Comparison of ENCODE assay signal across 20 mouse cellular contexts in the genomic region with DNA sequence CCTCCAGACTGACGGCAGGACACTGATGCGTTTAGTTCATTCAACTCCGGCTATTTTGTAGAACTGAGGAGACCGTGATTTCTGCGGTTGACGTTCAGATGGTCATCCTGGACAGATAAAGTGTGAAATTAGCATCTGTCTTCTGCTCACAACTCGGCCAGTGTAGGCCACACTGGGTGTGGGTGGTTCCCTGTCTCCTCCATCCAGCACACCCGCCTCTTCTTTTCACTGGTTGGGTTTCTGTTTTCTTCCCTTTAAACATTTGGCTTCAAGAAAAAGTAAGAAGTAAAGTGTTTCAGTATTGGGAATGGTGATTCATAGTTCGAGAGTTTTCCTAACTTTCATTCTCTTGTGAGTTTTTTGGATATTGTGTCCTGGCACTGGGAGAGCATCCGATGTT.
DNase-seq lines count a peak whose midpoint lies in the region; ATAC-seq and TF ChIP-seq lines count a peak whose summit lies in the region.
"Had no signal": no experiment of that assay in that cellular context is flagged by ENCODE, and none has a peak within 500 bp of the region (broad histone marks: within the 10 kb centered on the region; RNA-seq: fewer than 3 reads in every experiment).

No protein-coding gene starts in this region.

- H3K4me1 ChIP-seq in embryonic facial prominence, embryonic 13.5 days, result peaks cover 91% of the 10 kb centered on the region
- peaks cover 53% of the 10 kb centered on the region for H3K4me1 ChIP-seq in embryonic facial prominence, embryonic 10.5 days
- peaks cover 7% of the 10 kb centered on the region; the same call in 1 of the 2 replicates for H3K4me1 ChIP-seq in midbrain, embryonic 14.5 days (ENCODE audit: control insufficient read depth, insufficient read depth, low read length)

- peak overlapping the region; percentile 86 for H3K27ac ChIP-seq in embryonic facial prominence, embryonic 13.5 days
- H3K27ac ChIP-seq in embryonic facial prominence, embryonic 10.5 days (replicated peaks), result no peak overlapping the region
- H3K27ac ChIP-seq in layer of hippocampus, adult 2 months, result peak overlapping the region; percentile 12; the same call in 1 of the 2 replicates
- H3K27ac ChIP-seq in midbrain, embryonic 14.5 days (replicated peaks; ENCODE audit: low read depth, low read length), result no peak overlapping the region
- H3K27ac ChIP-seq: forebrain, embryonic 15.5 days; hindbrain, embryonic 10.5 days; liver, embryonic 12.5 days; midbrain, embryonic 12.5 days; neural tube, embryonic 13.5 days; stomach, embryonic 15.5 days had no signal

- 87% methylated on average over 10 of the region's 10 CpGs for WGBS in embryonic facial prominence, embryonic 13.5 days
- 93% methylated on average over 10 of the region's 10 CpGs for WGBS in embryonic facial prominence, embryonic 10.5 days
- WGBS in midbrain, embryonic 14.5 days, result 92% methylated on average over 10 of the region's 10 CpGs

- peak overlapping the region; percentile 22 for H3ac ChIP-seq in C2C12 (ENCODE audit: control insufficient read depth, insufficient read length, low read depth)

- peak overlapping the region; percentile 82 for H3K4me2 ChIP-seq in embryonic facial prominence, embryonic 13.5 days
- no peak overlapping the region for H3K4me2 ChIP-seq in midbrain, embryonic 14.5 days (ENCODE audit: low read length)
- H3K4me2 ChIP-seq: forebrain, embryonic 15.5 days; heart, embryonic 15.5 days; liver, embryonic 12.5 days; midbrain, embryonic 12.5 days; neural tube, embryonic 13.5 days had no signal

- H3K79me3 ChIP-seq in C2C12 (ENCODE audit: low read depth), result peaks cover 92% of the 10 kb centered on the region

- no peaks in the 10 kb centered on the region for H3K9me3 ChIP-seq in embryonic facial prominence, embryonic 13.5 days
- no peaks in the 10 kb centered on the region for H3K9me3 ChIP-seq in embryonic facial prominence, embryonic 10.5 days
- no peaks in the 10 kb centered on the region for H3K9me3 ChIP-seq in midbrain, embryonic 14.5 days (ENCODE audit: control insufficient read depth, low read length)
- H3K9me3 ChIP-seq: forebrain, embryonic 15.5 days; G1E; heart, embryonic 15.5 days; hindbrain, embryonic 10.5 days; liver, embryonic 12.5 days; lung, embryonic 15.5 days; midbrain, embryonic 12.5 days; neural tube, embryonic 13.5 days; stomach, embryonic 15.5 days had no signal

- peak overlapping the region; percentile 61 for H3K9ac ChIP-seq in embryonic facial prominence, embryonic 13.5 days
- H3K9ac ChIP-seq in midbrain, embryonic 14.5 days (replicated peaks; ENCODE audit: low read length), result no peak overlapping the region
- H3K9ac ChIP-seq: forebrain, embryonic 15.5 days; heart, embryonic 15.5 days; liver, embryonic 12.5 days; midbrain, embryonic 12.5 days; neural tube, embryonic 13.5 days; stomach, embryonic 15.5 days had no signal

- no peaks in the 10 kb centered on the region for H3K27me3 ChIP-seq in embryonic facial prominence, embryonic 13.5 days
- no peaks in the 10 kb centered on the region for H3K27me3 ChIP-seq in embryonic facial prominence, embryonic 10.5 days (replicated peaks; ENCODE audit: low read depth, poor library complexity, severe bottlenecking)
- no peaks in the 10 kb centered on the region for H3K27me3 ChIP-seq in C2C12 (ENCODE audit: control insufficient read depth, insufficient read depth, insufficient read length)
- H3K27me3 ChIP-seq in midbrain, embryonic 14.5 days (ENCODE audit: control insufficient read depth, insufficient read depth, low read length), result no peaks in the 10 kb centered on the region
- H3K27me3 ChIP-seq: forebrain, embryonic 15.5 days; heart, embryonic 15.5 days; liver, embryonic 12.5 days; lung, embryonic 15.5 days; midbrain, embryonic 12.5 days; neural tube, embryonic 13.5 days; stomach, embryonic 15.5 days had no signal

- peaks cover 21% of the 10 kb centered on the region for H3K36me3 ChIP-seq in embryonic facial prominence, embryonic 13.5 days
- H3K36me3 ChIP-seq in embryonic facial prominence, embryonic 10.5 days (replicated peaks), result peaks cover 31% of the 10 kb centered on the region
- H3K36me3 ChIP-seq in C2C12 (ENCODE audit: control insufficient read depth, insufficient read depth), result peaks cover 66% of the 10 kb centered on the region
- no peaks in the 10 kb centered on the region for H3K36me3 ChIP-seq in midbrain, embryonic 14.5 days (ENCODE audit: control insufficient read depth, insufficient read depth, low read length)
- H3K36me3 ChIP-seq: forebrain, embryonic 15.5 days; heart, embryonic 15.5 days; hindbrain, embryonic 10.5 days; midbrain, embryonic 12.5 days; neural tube, embryonic 13.5 days had no signal

- ATAC-seq in embryonic facial prominence, embryonic 13.5 days (ENCODE audit: insufficient number of reproducible peaks, insufficient read depth, low FRiP score, low TSS enrichment, low read depth), result no peak
- ATAC-seq in midbrain, embryonic 14.5 days (ENCODE audit: low FRiP score, low TSS enrichment), result no peak
- ATAC-seq: forebrain, embryonic 15.5 days; liver, embryonic 12.5 days had no signal

- no peak for DNase-seq in embryonic facial prominence, embryonic 10.5 days (ENCODE audit: low spot score)
- no peak for DNase-seq in layer of hippocampus, adult 2 months (ENCODE audit: low spot score in 2 of 2)
- DNase-seq in layer of hippocampus, adult 9-11 months, result no peak
- peak; percentile 56 for DNase-seq in induced T-regulatory cell, adult 2 months (ENCODE audit: low read depth)
- DNase-seq in urinary bladder, adult 18-20 months (ENCODE audit: low spot score in 2 of 2), result no peak
- no peak for DNase-seq in midbrain, embryonic 14.5 days
- DNase-seq: adrenal gland, postnatal 25 days; cerebellum, adult 2 months; cerebellum, postnatal 36 days had no signal

- TF ChIP-seq CTCF in layer of hippocampus, adult 2 months (conservative IDR thresholded peaks at IDR 0.05), result no peak
- no peak for TF ChIP-seq CTCF in C2C12 (IDR thresholded peaks at IDR 0.05; ENCODE audit: control insufficient read depth, insufficient read depth, insufficient read length)

- H3K79me2 ChIP-seq in C2C12 (ENCODE audit: control insufficient read depth, insufficient read depth), result peaks cover 100% of the 10 kb centered on the region

- H3K4me3 ChIP-seq in embryonic facial prominence, embryonic 13.5 days, result peak overlapping the region; percentile 0; the same call in 1 of the 2 replicates
- H3K4me3 ChIP-seq in embryonic facial prominence, embryonic 10.5 days, result no peak overlapping the region
- H3K4me3 ChIP-seq in layer of hippocampus, adult 2 months, result no peak overlapping the region
- no peak overlapping the region for H3K4me3 ChIP-seq in C2C12 (ENCODE audit: insufficient read depth, poor library complexity, severe bottlenecking)
- no peak overlapping the region for H3K4me3 ChIP-seq in midbrain, embryonic 14.5 days (replicated peaks; ENCODE audit: low read depth, low read length)
- H3K4me3 ChIP-seq: forebrain, embryonic 15.5 days; heart, embryonic 15.5 days; hindbrain, embryonic 10.5 days; liver, embryonic 12.5 days; lung, embryonic 15.5 days; midbrain, embryonic 12.5 days; neural tube, embryonic 13.5 days; stomach, embryonic 15.5 days had no signal

TF ChIP-seq in C2C12, 6 proteins besides CTCF, POLR2A, EP300 and RAD21:
- TF ChIP-seq CEBPB (IDR thresholded peaks at IDR 0.05; ENCODE audit: low read depth), result no peak
- TF ChIP-seq FOSL1 (IDR thresholded peaks at IDR 0.05; ENCODE audit: insufficient read depth, low read length, poor library complexity, severe bottlenecking), result no peak
- no peak for TF ChIP-seq MYOG (IDR thresholded peaks at IDR 0.05; ENCODE audit: control insufficient read depth, extremely low read depth, insufficient read length)
- TF ChIP-seq USF1 (IDR thresholded peaks at IDR 0.05; ENCODE audit: low read depth), result no peak
- no peak for TF ChIP-seq MYOD1 (IDR thresholded peaks at IDR 0.05; ENCODE audit: control insufficient read depth, insufficient read length, low read depth)
- no peak for TF ChIP-seq MAX (IDR thresholded peaks at IDR 0.05)

Comparison
In these comparisons a context has a peak if more than half of its experiments do, and no peak if none do; other contexts are left out.
1. H3K27ac ChIP-seq: peak in embryonic facial prominence, embryonic 13.5 days (single experiment) and layer of hippocampus, adult 2 months (single experiment); none in embryonic facial prominence, embryonic 10.5 days (single experiment) and midbrain, embryonic 14.5 days (single experiment).